Mouse (Mus musculus) urinary bladder, postnatal 25 days (tissue): Measurements from ENCODE around the gene Cd3eap.

Source experiments
- DNase-seq: peaks from one replicate; pipeline ENCODE4 v3.0.0; 2022; ENCODE audit warnings: low spot score

Gene Cd3eap

DNA sequence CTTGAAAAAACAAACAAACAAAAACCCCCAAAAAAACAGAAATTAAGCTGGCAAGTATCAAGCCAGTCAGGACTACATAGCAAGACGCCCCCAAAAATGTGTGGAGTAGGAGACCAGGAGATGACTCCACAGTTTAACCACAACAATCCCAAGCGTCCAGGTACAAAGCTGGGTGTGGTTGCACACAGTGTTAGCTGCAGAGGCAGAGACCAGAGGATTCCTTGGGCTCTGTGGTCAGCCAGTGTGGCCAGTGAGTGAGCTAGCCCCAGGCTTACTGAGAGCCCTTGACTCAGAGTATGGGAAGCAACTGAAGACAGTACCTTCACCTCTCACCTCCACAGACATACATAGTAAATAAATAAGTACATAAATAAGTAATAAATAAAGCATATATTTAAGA, 27.4 kb downstream of the Cd3eap start:
- no peak for DNase-seq

- no peak for DNase-seq
Observed at GRCm38 (mm10) chr7:19328425-19328824, 30.9 kb downstream of the Cd3eap start.

DNA sequence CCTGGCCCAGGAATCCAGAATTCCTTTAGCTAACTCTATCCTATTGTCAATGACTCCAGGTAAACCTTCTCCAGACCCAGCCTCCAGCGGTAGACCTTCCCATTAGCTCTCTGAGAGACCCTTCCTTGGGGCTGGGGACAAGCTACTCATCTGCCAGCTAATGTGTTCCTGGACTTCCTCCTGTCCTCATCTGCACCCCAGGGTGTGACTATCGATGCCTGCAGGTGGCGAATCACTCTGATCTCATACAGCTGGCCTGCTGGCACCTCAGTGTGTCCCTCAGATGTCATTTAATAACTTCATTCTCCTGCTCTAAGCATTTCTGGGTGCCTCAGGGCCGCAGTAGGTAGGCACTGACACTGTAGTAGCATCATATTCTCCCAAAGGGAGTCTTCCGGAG, 31.5 kb downstream of the Cd3eap start:
- DNase-seq, result no peak

DNA sequence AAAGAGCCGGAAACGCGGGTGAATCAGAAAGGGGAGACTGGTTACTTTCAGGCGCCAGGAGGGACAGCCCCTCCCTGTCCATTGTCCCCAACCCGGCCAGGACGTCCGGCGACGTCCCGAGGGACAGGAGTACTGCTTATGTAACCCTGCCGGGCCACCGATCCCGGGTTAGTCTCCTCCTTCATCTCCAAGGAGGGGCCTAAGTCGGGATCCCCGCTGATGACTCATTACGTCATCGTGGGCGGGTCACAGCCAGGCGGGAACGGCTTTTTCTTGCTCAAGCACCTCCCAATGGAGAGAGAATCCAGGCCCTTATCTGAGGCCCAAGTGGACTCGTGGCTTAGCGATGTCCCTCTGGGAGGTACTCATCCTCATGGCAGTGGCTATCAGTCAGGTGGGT, 32.2 kb downstream of the Cd3eap start:
- peak; percentile 86 for DNase-seq

DNA sequence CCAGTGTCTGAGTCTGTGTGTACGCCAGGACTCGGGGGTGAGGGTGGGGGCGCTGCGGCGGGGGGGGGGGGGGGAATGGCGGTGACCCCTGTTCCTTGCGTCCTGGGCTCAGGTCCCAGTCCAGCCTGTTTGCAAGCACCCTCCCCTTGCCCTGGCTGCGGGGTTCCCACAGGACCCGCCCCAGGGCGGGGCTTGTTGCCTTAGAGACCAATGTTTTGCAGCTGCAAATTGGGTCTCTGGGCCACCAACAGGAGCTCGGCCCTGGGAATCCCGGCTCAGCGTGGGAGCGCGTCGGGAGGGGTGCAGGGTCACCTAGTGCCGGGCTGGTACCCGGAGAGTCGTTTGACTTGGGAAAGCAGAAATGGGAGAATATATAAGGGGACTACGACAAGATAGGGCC, 32.9 kb downstream of the Cd3eap start:
- peak; percentile 85 for DNase-seq

DNA sequence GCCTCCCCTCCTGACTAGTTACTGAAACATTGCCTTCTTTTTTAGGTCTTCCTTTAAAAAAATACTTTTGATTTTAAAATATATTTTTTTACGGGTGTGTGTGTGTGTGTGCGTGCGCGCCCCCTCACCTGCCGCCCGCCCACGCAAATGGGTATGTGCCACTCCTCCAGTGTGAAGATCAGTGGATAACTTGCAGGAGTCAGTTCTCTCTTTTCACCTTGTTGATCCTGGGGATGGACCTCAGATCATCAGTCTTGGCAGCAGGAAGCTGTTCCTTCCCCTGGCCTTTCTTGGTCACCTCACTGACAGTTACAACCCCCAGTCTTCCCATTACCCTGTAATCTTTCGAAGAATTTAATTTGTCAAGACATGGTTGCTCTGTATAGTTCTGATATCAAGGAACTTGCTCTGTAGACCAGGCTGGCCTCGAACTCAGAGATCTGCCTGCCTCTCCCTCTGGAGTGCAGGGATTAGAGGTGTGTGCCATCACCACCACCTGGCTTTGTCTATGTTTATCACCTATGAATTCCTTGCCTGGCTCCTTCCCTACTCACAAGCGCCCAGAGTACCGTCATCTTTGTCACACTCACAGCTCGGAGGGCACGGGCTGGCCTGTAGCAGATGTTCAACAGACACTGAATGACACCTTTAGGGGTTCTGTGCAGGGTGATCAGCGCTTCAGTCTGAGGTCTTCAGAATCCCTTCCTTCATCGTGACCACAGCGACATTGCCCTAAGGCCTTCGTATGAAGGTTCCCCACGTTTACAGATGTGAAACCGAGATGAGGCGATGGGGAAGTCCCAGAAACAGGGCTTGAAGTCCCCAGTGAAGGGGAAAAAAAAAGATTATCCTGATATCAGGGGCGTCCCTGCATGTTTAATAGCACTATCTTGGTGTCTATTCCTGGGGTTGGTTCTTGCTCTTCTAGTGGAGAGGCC, 33.8 kb downstream of the Cd3eap start:
- no peak for DNase-seq

DNA sequence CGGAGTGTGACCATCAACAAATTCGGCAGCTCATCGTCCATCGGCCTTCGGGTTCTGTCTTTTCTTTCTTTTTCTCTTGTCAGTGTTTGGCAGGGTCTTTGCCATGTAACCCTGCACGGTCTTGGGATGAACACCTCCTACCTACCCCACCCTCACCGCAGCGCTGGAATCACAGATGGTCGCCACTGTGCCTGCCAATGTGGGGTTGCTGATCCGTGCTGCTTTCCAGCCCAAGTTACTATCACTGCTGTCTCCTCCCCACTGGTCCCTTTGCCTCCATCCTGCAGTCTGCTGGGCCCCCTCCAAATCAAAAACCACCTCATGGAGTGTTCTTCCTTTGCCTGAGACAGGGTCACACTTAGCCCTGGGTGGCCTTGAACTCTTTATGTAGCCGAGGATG, 35.1 kb downstream of the Cd3eap start:
- no peak for DNase-seq

DNA sequence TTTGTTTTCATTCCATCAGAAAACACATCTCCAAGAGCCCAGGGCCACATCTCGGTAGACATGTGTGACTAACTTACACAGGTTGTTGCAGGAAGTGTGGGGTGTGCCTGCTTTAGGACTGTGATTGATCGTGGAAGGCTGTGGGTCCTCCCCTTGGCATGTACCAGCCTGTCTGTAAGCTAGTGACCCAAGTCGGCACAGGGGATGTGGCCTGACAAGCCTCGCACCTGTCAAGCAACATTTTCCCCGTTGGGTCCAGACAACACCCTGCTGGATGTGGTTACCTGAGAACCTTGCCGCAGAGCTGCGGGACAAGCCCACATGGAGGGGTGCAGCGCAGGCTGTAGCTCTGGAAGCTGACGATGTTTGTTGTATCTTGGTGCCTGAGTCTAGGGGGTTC, 36.8 kb downstream of the Cd3eap start:
- no peak for DNase-seq

DNA sequence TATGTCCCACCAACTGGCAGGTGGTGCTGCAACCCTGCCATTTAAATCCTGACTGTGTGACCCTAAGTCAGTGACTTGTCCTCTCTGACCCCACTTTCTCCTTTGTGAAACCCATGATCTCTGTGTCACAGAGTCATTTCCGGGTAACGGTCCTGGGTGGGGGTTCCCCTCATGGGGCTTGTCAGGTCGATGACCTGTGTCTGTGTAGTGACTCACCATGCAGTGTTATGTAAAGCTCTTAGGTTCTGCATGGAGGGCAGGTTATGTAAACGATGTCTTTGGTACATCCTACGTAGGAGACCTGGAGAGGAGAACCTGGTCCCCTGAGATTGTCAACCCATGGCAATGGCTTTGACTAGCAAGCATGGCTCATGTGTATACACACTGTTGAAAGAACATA, 37.8 kb downstream of the Cd3eap start:
- no peak for DNase-seq

GRCm38 (mm10) chr7:19320637-19321036, 38.6 kb downstream of the Cd3eap start:
- DNase-seq, result no peak

- peak; percentile 95 for DNase-seq
Observed at GRCm38 (mm10) chr7:19319906-19320305, 39.4 kb downstream of the Cd3eap start.

DNA sequence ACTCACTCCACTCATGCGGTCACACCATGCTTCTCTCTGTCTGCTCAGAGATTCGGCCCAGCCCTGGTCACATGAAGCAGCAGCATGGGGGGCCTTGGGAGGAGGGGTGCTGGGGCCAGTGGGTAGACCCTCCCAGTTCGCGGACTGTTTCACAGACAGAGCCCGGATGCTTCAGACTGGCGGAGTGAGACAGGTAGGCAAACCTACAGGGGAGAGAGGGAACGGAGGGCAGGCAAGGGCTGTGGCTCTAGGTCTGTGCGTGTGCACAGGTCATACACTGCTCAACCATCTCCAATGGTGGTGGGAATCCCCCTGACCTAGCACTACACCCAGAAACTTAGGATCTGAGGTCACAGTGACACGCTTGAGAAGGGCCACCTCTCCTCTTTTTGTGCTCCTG, 39.8 kb downstream of the Cd3eap start:
- no peak for DNase-seq

GRCm38 (mm10) chr7:19318676-19319075, 40.6 kb downstream of the Cd3eap start:
- DNase-seq, result no peak

- DNase-seq, result no peak
Observed at GRCm38 (mm10) chr7:19318201-19318600, 41.1 kb downstream of the Cd3eap start.

DNA sequence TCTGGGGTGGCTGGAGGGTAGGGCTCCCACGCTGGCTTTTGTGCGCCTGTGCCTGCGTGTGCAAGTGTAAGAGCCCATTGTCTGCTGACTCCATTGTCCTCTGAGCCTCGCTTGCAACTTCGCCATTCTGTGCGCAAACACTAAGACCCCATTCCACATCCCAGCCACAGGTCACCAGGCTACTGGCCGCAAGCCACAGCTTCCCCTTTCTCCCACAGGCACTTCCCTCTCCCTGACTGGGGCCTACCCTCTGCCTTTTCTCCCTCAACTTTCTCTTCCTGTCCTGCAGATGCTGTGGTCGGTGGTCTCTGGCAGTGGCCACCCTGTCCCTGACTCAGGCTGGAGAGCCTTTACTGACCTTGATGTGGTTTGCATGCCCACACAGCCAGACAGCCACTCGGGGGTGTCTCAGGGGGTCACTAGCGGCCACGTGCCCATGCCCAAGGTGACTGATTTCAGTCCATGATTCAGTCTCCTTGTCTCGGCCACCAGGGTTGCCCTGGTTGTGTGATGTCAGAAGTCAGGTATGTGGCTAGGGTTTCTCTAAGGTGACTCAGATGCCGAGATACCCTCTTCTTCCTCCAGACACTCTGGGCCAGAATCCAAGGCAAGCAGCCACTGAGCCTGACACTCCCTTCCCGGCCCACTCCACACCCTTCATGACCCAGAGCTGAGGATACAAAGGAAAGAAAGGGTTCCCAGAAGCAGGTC, 42.7 kb downstream of the Cd3eap start:
- DNase-seq, result no peak

- no peak for DNase-seq
Observed at GRCm38 (mm10) chr7:19314033-19314432, 45.2 kb downstream of the Cd3eap start.

- DNase-seq, result no peak
Observed at GRCm38 (mm10) chr7:19311991-19312390, 47.3 kb downstream of the Cd3eap start.

DNA sequence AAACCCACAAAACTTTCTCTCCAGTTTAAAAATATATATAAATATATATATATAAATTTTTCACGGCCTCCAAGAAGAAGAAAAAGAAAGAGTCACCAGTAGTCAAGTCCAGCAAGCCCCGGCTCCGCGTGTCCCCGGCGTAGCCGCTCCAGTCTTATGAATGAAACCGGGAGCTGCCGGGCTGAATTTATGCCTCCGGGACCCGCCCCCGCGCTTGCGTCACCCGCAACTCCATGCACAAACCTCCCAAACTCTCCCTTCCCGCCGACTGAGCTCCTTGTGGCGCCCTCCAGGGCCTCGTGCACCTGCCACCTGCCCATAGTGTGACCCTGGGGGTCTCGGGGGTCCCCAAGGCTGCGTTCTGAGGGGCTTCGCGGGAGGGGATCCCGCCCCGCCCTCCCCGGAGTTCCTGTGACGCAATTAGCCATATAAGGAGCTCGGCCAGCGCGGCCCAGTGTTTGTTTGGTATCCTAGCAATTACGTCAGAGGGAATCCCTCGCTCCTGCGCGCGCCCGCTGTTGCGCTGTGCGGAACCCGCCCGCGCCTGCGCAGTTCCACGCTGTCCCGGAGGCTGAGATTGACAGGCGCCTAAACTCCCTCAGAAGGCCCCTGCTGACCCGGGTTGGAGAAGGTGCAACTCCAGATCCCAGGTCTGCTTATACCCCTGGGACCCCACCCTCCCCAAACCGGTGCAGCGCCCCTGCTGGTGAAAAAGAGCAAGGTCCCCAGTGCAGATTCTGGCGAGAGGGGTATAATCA, 49.2 kb downstream of the Cd3eap start, which contains the start of gene Fosb:
TSS of gene Fosb (minus strand) at position 168 of the 758 bp plus-strand sequence.
- peak; percentile 92 for DNase-seq

DNA sequence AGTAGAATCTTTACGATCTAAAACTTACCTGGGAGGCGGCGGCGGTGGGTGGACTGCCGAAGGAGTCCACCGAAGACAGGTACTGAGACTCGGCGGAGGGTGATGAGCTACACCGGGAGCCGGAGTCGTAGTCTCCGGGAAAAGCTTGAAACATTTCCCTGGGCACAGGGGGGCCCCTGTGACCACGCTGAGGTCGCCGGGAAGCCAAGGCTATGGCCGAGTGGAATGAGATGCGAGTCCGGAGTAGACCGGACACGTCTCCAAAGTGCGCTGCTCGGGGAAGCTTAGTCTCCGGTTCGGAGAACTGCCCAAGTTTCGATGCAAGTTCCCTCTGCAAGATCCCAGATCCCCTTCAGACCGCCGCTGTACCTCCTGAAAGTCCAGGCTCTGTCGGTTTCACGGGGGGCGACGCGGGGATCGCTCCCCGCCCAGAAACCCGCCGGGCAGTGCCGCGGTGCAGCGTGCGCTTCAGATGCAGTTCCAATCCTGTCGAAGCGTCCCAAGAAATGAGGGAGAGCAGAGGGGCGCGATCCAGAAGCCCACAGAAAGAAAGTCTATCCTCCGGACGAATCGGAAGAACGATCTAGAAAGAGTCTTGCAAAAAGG, 49.9 kb downstream of the Cd3eap start:
- no peak for DNase-seq

- DNase-seq, result peak; percentile 91
Observed at GRCm38 (mm10) chr7:19308454-19309277, 50.6 kb downstream of the Cd3eap start.
